Mouse (Mus musculus): ENCODE results near the gene Serpina9. TPM values are rescaled to one million over a fixed set of nuclear protein-coding genes. Genes with fewer than 3 reads are reported as not detected.
"Not testable (repeated sequence)": the region's sequence is repeated elsewhere in the genome, so short reads cannot be mapped to it uniquely, and the experiment has no call there.

Gene Serpina9
- polyA plus RNA-seq, 1 experiment from 2014 or later, result 0.72 TPM

GRCm38 (mm10) chr12:103966761-103967160, 46.8 kb downstream of the Serpina9 start:
- Histone ChIP-seq H3K4me1 (no peaks in the 10 kb centered on the region), H3K36me3 (no peaks in the 10 kb centered on the region), H3K4me3 (no peak overlapping the region), H3K27me3 (replicated peaks) (no peaks in the 10 kb centered on the region), H3K9me3 (no peaks in the 10 kb centered on the region), H3K9ac (no peak overlapping the region), H3K4me2 (no peak overlapping the region), H3K27ac (replicated peaks) (no peak overlapping the region)
- ATAC-seq (ENCODE audit: extremely low read depth, insufficient number of reproducible peaks, low FRiP score, low TSS enrichment), result no peak
- WGBS, result 54% methylated on average over 3 of the region's 3 CpGs

- Histone ChIP-seq H3K36me3 (no peaks in the 10 kb centered on the region), H3K27me3 (replicated peaks) (no peaks in the 10 kb centered on the region), H3K9ac (no peak overlapping the region), H3K9me3 (no peaks in the 10 kb centered on the region; the same call in 1 of the 2 replicates), H3K27ac (replicated peaks) (no peak overlapping the region), H3K4me1 (no peaks in the 10 kb centered on the region), H3K4me2 (no peak overlapping the region), H3K4me3 (no peak overlapping the region)
- WGBS, result 80% methylated on average over 4 of the region's 4 CpGs
- no peak for ATAC-seq (ENCODE audit: extremely low read depth, insufficient number of reproducible peaks, low FRiP score, low TSS enrichment)
Observed at GRCm38 (mm10) chr12:103963288-103963687, 50.3 kb downstream of the Serpina9 start.

- WGBS, result 70% methylated on average over 8 of the region's 8 CpGs
Observed at GRCm38 (mm10) chr12:103962860-103963259, 50.7 kb downstream of the Serpina9 start.

GRCm38 (mm10) chr12:103962337-103962736, 51.2 kb downstream of the Serpina9 start:
- WGBS, result 79% methylated on average over 5 of the region's 5 CpGs
- Histone ChIP-seq H3K27ac (replicated peaks) (no peak overlapping the region), H3K27me3 (replicated peaks) (no peaks in the 10 kb centered on the region), H3K4me3 (no peak overlapping the region), H3K9me3 (no peaks in the 10 kb centered on the region; the same call in 1 of the 2 replicates), H3K4me1 (no peaks in the 10 kb centered on the region), H3K4me2 (no peak overlapping the region), H3K9ac (no peak overlapping the region), H3K36me3 (no peaks in the 10 kb centered on the region)
- no peak for ATAC-seq (ENCODE audit: extremely low read depth, insufficient number of reproducible peaks, low FRiP score, low TSS enrichment)

More at GRCm38 (mm10) chr12:103962860-103963259, 50.7 kb downstream of the Serpina9 start:
- H3K4me3 ChIP-seq, result no peak overlapping the region
- H3K9me3 ChIP-seq, result no peaks in the 10 kb centered on the region; the same call in 1 of the 2 replicates
- no peaks in the 10 kb centered on the region for H3K27me3 ChIP-seq (replicated peaks)
- H3K36me3 ChIP-seq, result no peaks in the 10 kb centered on the region
- H3K4me2 ChIP-seq, result no peak overlapping the region
- no peak overlapping the region for H3K27ac ChIP-seq (replicated peaks)
- H3K9ac ChIP-seq, result no peak overlapping the region
- ATAC-seq (ENCODE audit: extremely low read depth, insufficient number of reproducible peaks, low FRiP score, low TSS enrichment), result no peak
- H3K4me1 ChIP-seq, result no peaks in the 10 kb centered on the region

- no peaks in the 10 kb centered on the region for H3K27me3 ChIP-seq (replicated peaks)
Observed at GRCm38 (mm10) chr12:103961716-103962115, 51.8 kb downstream of the Serpina9 start.

GRCm38 (mm10) chr12:103958798-103959197, 54.8 kb downstream of the Serpina9 start, which contains the start of gene Serpina1e:
Gene Serpina1e (minus strand): TSS chr12:103958975.
- no peaks in the 10 kb centered on the region for H3K4me1 ChIP-seq
- H3K9me3 ChIP-seq, result no peaks in the 10 kb centered on the region; the same call in 1 of the 2 replicates
- H3K4me2 ChIP-seq, result no peak within 1 kb of the TSS
- H3K27ac ChIP-seq (replicated peaks), result no peak within 1 kb of the TSS
- 72% methylated on average over 3 of the region's 3 CpGs for WGBS
- ATAC-seq (ENCODE audit: extremely low read depth, insufficient number of reproducible peaks, low FRiP score, low TSS enrichment), result no peak
- no peak within 1 kb of the TSS for H3K4me3 ChIP-seq
- H3K27me3 ChIP-seq (replicated peaks), result no peaks in the 10 kb centered on the region
- H3K9ac ChIP-seq, result no peak within 1 kb of the TSS
- no peaks in the 10 kb centered on the region for H3K36me3 ChIP-seq

More at GRCm38 (mm10) chr12:103961716-103962115, 51.8 kb downstream of the Serpina9 start:
- no peak overlapping the region for H3K27ac ChIP-seq (replicated peaks)
- WGBS, result 97% methylated on average over 1 of the region's 1 CpGs
- no peaks in the 10 kb centered on the region; the same call in 1 of the 2 replicates for H3K9me3 ChIP-seq
- H3K36me3 ChIP-seq, result no peaks in the 10 kb centered on the region
- H3K9ac ChIP-seq, result no peak overlapping the region
- no peak overlapping the region for H3K4me2 ChIP-seq
- ATAC-seq (ENCODE audit: extremely low read depth, insufficient number of reproducible peaks, low FRiP score, low TSS enrichment), result no peak
- H3K4me3 ChIP-seq, result no peak overlapping the region
- no peaks in the 10 kb centered on the region for H3K4me1 ChIP-seq

- H3K4me2 ChIP-seq; ATAC-seq (ENCODE audit: extremely low read depth, insufficient number of reproducible peaks, low FRiP score, low TSS enrichment): not testable (repeated sequence)
- WGBS, result 76% methylated on average over 2 of the region's 2 CpGs
Observed at GRCm38 (mm10) chr12:103956555-103956954, 57.0 kb downstream of the Serpina9 start.

GRCm38 (mm10) chr12:103952972-103953371, 60.6 kb downstream of the Serpina9 start:
- not testable (repeated sequence) for H3K27ac ChIP-seq (replicated peaks); H3K9ac ChIP-seq; H3K36me3 ChIP-seq; H3K4me3 ChIP-seq; H3K9me3 ChIP-seq; H3K4me2 ChIP-seq; H3K27me3 ChIP-seq (replicated peaks); ATAC-seq (ENCODE audit: extremely low read depth, insufficient number of reproducible peaks, low FRiP score, low TSS enrichment); H3K4me1 ChIP-seq
- WGBS, result 65% methylated on average over 3 of the region's 3 CpGs

More at GRCm38 (mm10) chr12:103956555-103956954, 57.0 kb downstream of the Serpina9 start:
- H3K4me3 ChIP-seq; H3K27ac ChIP-seq (replicated peaks); H3K9me3 ChIP-seq; H3K4me1 ChIP-seq; H3K27me3 ChIP-seq (replicated peaks); H3K9ac ChIP-seq; H3K36me3 ChIP-seq: not testable (repeated sequence)

- H3K36me3 ChIP-seq, result no peaks in the 10 kb centered on the region
- H3K4me2 ChIP-seq, result no peak overlapping the region
- ATAC-seq (ENCODE audit: extremely low read depth, insufficient number of reproducible peaks, low FRiP score, low TSS enrichment), result no peak
- H3K4me3 ChIP-seq, result no peak overlapping the region
- H3K27ac ChIP-seq (replicated peaks), result no peak overlapping the region
- no peaks in the 10 kb centered on the region for H3K4me1 ChIP-seq
- H3K27me3 ChIP-seq (replicated peaks), result no peaks in the 10 kb centered on the region
- WGBS, result 72% methylated on average over 4 of the region's 4 CpGs
- H3K9me3 ChIP-seq, result peaks cover 21% of the 10 kb centered on the region
- no peak overlapping the region for H3K9ac ChIP-seq
Observed at GRCm38 (mm10) chr12:103946243-103946642, 67.3 kb downstream of the Serpina9 start.

Other genes starting within 250 kb of the Serpina9 start
- gene Serpina1d, start 240.2 kb downstream of the Serpina9 start, polyA plus RNA-seq (2015; fragmentation: Nextera tagmentation; extraction: Ambion mirVana), result 0.40 and 3.6 TPM in 2 replicates
- 4.2 and 17.3 TPM in 2 replicates for gene Serpina1b, start 183.4 kb downstream of the Serpina9 start, polyA plus RNA-seq (2015; fragmentation: Nextera tagmentation; extraction: Ambion mirVana)
- gene Serpina1a, start 150.2 kb downstream of the Serpina9 start, polyA plus RNA-seq (2015; fragmentation: Nextera tagmentation; extraction: Ambion mirVana), result 3.0 and 11.2 TPM in 2 replicates
- 1.5 and 3.6 TPM in 2 replicates for gene Serpina1c, start 108.9 kb downstream of the Serpina9 start, polyA plus RNA-seq (2015; fragmentation: Nextera tagmentation; extraction: Ambion mirVana)
- gene Serpina1e, start 54.8 kb downstream of the Serpina9 start, polyA plus RNA-seq (2015; fragmentation: Nextera tagmentation; extraction: Ambion mirVana), result 1.4 and 3.8 TPM in 2 replicates
- gene Serpina11, start 23.8 kb downstream of the Serpina9 start, polyA plus RNA-seq (2015; fragmentation: Nextera tagmentation; extraction: Ambion mirVana), result 0.17 TPM in 1 of 2 replicates, not detected in the other
- 0.04 TPM in 1 of 2 replicates, not detected in the other for gene Serpina12, start 30.7 kb upstream of the Serpina9 start, polyA plus RNA-seq (2015; fragmentation: Nextera tagmentation; extraction: Ambion mirVana)
- not detected in 2 replicates for gene Serpina5, start 87.4 kb upstream of the Serpina9 start, polyA plus RNA-seq (2015; fragmentation: Nextera tagmentation; extraction: Ambion mirVana)
- gene Serpina3a, start 99.0 kb upstream of the Serpina9 start, polyA plus RNA-seq (2015; fragmentation: Nextera tagmentation; extraction: Ambion mirVana), result not detected in 2 replicates
- gene Serpina3b, start 114.2 kb upstream of the Serpina9 start, polyA plus RNA-seq (2015; fragmentation: Nextera tagmentation; extraction: Ambion mirVana), result 0.11 and 0.16 TPM in 2 replicates
- gene Serpina3c, start 140.1 kb upstream of the Serpina9 start, polyA plus RNA-seq (2015; fragmentation: Nextera tagmentation; extraction: Ambion mirVana), result 0.13 TPM in 1 of 2 replicates, not detected in the other
- 0.06 TPM in 1 of 2 replicates, not detected in the other for gene Serpina3f, start 200.8 kb upstream of the Serpina9 start, polyA plus RNA-seq (2015; fragmentation: Nextera tagmentation; extraction: Ambion mirVana)
- 2.7 and 2.8 TPM in 2 replicates for gene Serpina3g, start 222.5 kb upstream of the Serpina9 start, polyA plus RNA-seq (2015; fragmentation: Nextera tagmentation; extraction: Ambion mirVana)
- gene Serpina3i, start 249.4 kb upstream of the Serpina9 start, polyA plus RNA-seq (2015; fragmentation: Nextera tagmentation; extraction: Ambion mirVana), result 0.12 and 0.22 TPM in 2 replicates

Measured in heart, embryonic 13.5 days (tissue).